Comparison of ENCODE assay signal across 32 mouse cellular contexts in the genomic region with DNA sequence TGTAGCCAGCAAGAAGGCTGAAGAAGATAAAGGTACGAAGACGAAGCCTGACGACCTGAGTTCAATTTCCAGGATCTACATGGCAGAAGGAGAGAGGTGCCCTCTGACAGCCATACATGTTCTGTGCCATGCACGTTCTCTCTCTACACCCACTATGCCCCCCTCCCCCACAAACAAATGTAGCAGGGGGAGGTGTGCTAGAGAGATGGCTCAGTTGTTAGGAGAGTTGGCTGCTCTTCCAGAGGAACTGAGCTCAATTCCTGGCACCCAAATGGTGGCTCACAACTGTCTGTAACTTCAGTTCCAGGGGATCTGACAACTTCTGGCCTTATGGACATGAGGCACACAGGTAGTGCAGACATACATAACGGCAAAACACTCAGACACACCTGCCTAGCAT. TPM values are rescaled to one million over a fixed set of nuclear protein-coding genes. Genes with fewer than 3 reads are reported as not detected.
"Had no signal": no experiment of that assay in that cellular context is flagged by ENCODE, and none has a peak within 500 bp of the region (broad histone marks: within the 10 kb centered on the region; RNA-seq: fewer than 3 reads in every experiment).

No protein-coding gene starts in this region.

- H3K4me1 ChIP-seq: kidney, embryonic 15.5 days; liver, embryonic 13.5 days had no signal

- DNase-seq: kidney, adult 11 months; kidney, adult 8-10 months; kidney, postnatal 10 days; kidney, postnatal 36 days; liver, embryonic 13.5 days; lung, adult 2 months; lung, postnatal 14 days; lung, postnatal 4 days; midbrain, embryonic 14.5 days; thymus, adult 18-20 months; thymus, postnatal 36 days had no signal

- H3K27me3 ChIP-seq: kidney, embryonic 15.5 days; liver, embryonic 13.5 days had no signal

- H3K27ac ChIP-seq: kidney, embryonic 15.5 days; left cerebral cortex, adult 2 months; liver, embryonic 13.5 days had no signal

- H3K4me3 ChIP-seq: kidney, embryonic 15.5 days; left cerebral cortex, adult 2 months; liver, embryonic 13.5 days had no signal

- H3K9me3 ChIP-seq: kidney, embryonic 15.5 days; liver, embryonic 13.5 days had no signal

RNA-seq across cellular contexts. Expression of gene Gm29776, which starts 22.3 kb away (rescaled TPM):
- total RNA-seq: layer of hippocampus, postnatal 10 days; left cerebral cortex, adult 2 months; left cerebral cortex, postnatal 36 days; liver, adult 2 months; megakaryocyte progenitor cell, adult 5-6 weeks; megakaryocyte-erythroid progenitor cell, adult 5-6 weeks; midbrain, postnatal 0 days had no signal
- polyA plus RNA-seq: liver, adult 2 months; small intestine, adult 2 months had no signal

RNA-seq across cellular contexts. Expression of gene Gm17606, which starts 35.5 kb away (rescaled TPM):
- total RNA-seq: layer of hippocampus, postnatal 10 days; left cerebral cortex, adult 2 months; left cerebral cortex, postnatal 10 days; left cerebral cortex, postnatal 36 days; liver, adult 2 months; megakaryocyte progenitor cell, adult 5-6 weeks; megakaryocyte-erythroid progenitor cell, adult 5-6 weeks; midbrain, postnatal 0 days had no signal
- polyA plus RNA-seq: kidney, embryonic 15.5 days; limb, embryonic 11.5 days; limb, embryonic 14.5 days; liver, adult 2 months; liver, embryonic 13.5 days; liver, embryonic 16.5 days; lung, adult 2 months; lung, embryonic 16.5 days; midbrain, embryonic 11.5 days; midbrain, embryonic 14.5 days; midbrain, postnatal 0 days; neural tube, embryonic 11.5 days; neural tube, embryonic 14.5 days; small intestine, adult 2 months; spleen, adult 2 months; stomach, embryonic 16.5 days; testis, adult 2 months; urinary bladder, adult 2 months had no signal
